Mouse (Mus musculus): ENCODE results near the gene Plxnc1.

Plxnc1 gene

GRCm38 (mm10) chr10:94811907-94812851 is 132.5 kb downstream of the Plxnc1 start:
- no peak for DNase-seq

GRCm38 (mm10) chr10:94809946-94810472 is 134.6 kb downstream of the Plxnc1 start:
- no peak for DNase-seq

GRCm38 (mm10) chr10:94808275-94808674 is 136.4 kb downstream of the Plxnc1 start:
- DNase-seq, result no peak

GRCm38 (mm10) chr10:94807323-94807722 is 137.3 kb downstream of the Plxnc1 start:
- DNase-seq, result no peak

- no peak for DNase-seq
Observed at GRCm38 (mm10) chr10:94804909-94805220, 139.8 kb downstream of the Plxnc1 start.

GRCm38 (mm10) chr10:94804029-94804908 is 140.4 kb downstream of the Plxnc1 start:
- DNase-seq, result no peak

- no peak for DNase-seq
Observed at GRCm38 (mm10) chr10:94800677-94801354, 143.8 kb downstream of the Plxnc1 start.

DNA sequence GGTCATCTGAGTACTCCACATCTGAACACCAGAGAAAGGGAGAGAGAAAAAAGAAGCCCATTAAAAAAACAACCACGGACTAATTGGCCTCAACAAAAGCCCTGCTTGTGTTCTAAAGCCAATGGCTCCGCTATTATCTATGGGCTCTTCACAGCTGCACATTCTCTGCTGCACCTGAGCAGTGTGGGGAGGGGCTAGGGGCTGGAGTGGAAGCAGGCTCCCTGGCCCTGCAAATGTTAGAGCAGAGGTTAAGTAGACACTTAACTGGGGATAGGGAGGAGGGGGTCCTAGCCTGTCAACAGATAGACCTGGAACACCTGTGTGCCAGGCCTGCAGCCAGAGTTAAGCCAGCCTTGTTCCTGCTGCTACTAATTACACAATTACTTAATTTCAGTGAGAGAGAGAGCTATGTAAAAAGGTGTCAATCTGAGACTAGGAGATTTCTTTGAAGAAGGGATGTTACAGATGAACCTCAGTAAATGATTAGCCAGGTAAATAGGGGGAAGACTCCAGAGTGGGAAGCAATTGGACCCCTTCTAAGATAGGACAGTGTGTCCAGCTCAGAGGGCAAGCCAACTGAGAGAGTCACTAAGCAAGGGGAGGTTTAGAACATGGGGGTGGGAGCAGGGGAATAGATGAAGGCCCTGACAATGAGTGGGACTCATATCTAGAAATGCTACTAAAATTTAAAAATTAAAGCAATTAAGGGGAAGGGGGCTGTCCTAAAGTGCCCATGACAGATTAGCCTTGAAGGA is 145.0 kb downstream of the Plxnc1 start:
- DNase-seq, result no peak

DNA sequence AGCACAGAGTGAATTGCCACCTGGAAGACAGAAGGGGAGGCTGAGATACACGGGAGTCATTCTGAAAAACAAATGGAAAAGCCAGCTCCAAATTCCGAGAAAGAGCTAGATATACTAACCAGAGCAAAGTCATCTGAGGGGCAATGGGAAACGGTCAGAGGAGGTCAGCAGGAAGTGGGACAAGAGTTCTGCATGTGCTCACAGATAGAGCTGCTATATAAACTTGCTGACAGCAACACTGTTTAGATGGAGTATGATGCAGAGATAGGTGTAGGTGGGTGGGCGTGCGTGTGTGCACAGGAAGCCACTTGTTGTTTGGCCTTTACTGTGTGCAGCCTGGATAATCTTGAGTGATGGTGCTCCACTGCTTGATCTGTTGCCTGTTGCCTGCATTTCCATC is 146.5 kb downstream of the Plxnc1 start:
- DNase-seq, result no peak

- no peak for DNase-seq
Observed at GRCm38 (mm10) chr10:94794666-94795244, 149.9 kb downstream of the Plxnc1 start.

GRCm38 (mm10) chr10:94793914-94794313 is 150.7 kb downstream of the Plxnc1 start:
- no peak for DNase-seq

GRCm38 (mm10) chr10:94789205-94789604 is 155.4 kb downstream of the Plxnc1 start:
- peak; percentile 12 to 40 for DNase-seq

GRCm38 (mm10) chr10:94780618-94781262 is 163.9 kb downstream of the Plxnc1 start:
- no peak for DNase-seq

- DNase-seq, result no peak
Observed at GRCm38 (mm10) chr10:94779319-94779718, 165.3 kb downstream of the Plxnc1 start.

GRCm38 (mm10) chr10:94777576-94777975 is 167.1 kb downstream of the Plxnc1 start:
- DNase-seq, result no peak

DNA sequence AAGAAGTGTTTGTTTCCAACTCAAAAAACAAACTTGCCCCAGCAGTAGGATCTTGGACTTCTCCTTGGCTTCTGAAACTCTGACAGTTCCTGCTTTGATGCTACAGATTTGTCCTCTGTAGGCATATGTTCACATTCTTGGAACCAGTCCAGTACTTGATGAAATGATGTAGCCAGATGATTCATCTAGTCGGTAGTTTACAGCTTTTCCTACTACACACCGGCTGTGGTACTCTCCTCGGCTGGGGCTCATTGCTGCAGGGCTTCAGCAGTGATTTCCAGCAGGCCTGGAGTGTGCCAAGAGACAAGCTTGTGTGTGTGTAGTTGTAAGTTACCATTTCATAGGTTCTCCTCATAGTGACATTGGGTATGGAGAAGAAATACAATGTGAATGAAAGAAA is 173.1 kb downstream of the Plxnc1 start:
- no peak for DNase-seq

DNA sequence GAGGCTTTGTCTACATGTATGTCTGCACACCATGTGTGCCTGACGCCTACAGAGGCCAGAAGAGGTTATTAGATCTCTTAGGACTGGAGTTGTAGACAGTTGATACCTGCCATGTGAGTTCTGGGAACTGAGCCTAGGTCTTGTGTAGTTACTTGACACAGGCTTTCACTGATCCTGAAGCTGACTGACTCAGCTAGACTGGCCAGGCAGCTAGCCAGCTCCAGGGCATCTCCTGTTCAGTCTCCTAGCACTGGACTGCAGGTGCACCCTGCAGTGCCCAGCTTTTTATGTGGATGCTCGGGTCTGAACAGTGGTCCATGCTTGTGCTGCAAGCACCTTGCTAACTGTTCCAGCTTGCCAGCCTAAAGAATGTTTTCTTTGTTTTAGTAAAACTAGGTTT is 197.6 kb downstream of the Plxnc1 start:
- DNase-seq, result no peak

- DNase-seq, result no peak
Observed at GRCm38 (mm10) chr10:94741459-94741858, 203.2 kb downstream of the Plxnc1 start.
